Mouse (Mus musculus) hindlimb bud, embryonic 11.5 days (tissue): ENCODE measurements around the gene 3110082I17Rik.

Experiments
- DNase-seq: peaks from one replicate; pipeline ENCODE4 v3.0.0-alpha.2; 2012; ENCODE audit warnings: low read depth, low spot score; ENCODE audit errors: extremely low spot score

The 3110082I17Rik gene

GRCm38 (mm10) chr5:139330766-139331165, 129.6 kb downstream of the 3110082I17Rik start:
- DNase-seq = no peak

- DNase-seq = no peak
Measured at GRCm38 (mm10) chr5:139327634-139328020, 132.7 kb downstream of the 3110082I17Rik start.

- DNase-seq = no peak
Measured at GRCm38 (mm10) chr5:139326986-139327633, 133.2 kb downstream of the 3110082I17Rik start.

GRCm38 (mm10) chr5:139326111-139326696, 134.1 kb downstream of the 3110082I17Rik start:
- DNase-seq = no peak

GRCm38 (mm10) chr5:139325395-139325966, 134.8 kb downstream of the 3110082I17Rik start, which contains the start of gene Adap1:
Gene Adap1, minus strand, starts transcription at chr5:139325622.
- no peak for DNase-seq

- no peak for DNase-seq
Measured at GRCm38 (mm10) chr5:139324691-139325394, 135.5 kb downstream of the 3110082I17Rik start.

- no peak for DNase-seq
Measured at GRCm38 (mm10) chr5:139324045-139324491, 136.3 kb downstream of the 3110082I17Rik start.

- no peak for DNase-seq
Measured at GRCm38 (mm10) chr5:139323260-139323924, 136.9 kb downstream of the 3110082I17Rik start.

- DNase-seq = no peak
Measured at GRCm38 (mm10) chr5:139321331-139321730, 139.0 kb downstream of the 3110082I17Rik start.

GRCm38 (mm10) chr5:139320424-139320823, 139.9 kb downstream of the 3110082I17Rik start:
- DNase-seq = no peak

GRCm38 (mm10) chr5:139317751-139318504, 142.4 kb downstream of the 3110082I17Rik start:
- DNase-seq = no peak

GRCm38 (mm10) chr5:139316982-139317675, 143.2 kb downstream of the 3110082I17Rik start:
- no peak for DNase-seq

- no peak for DNase-seq
Measured at GRCm38 (mm10) chr5:139314941-139315642, 145.2 kb downstream of the 3110082I17Rik start.

- no peak for DNase-seq
Measured at GRCm38 (mm10) chr5:139313536-139313935, 146.8 kb downstream of the 3110082I17Rik start.

- DNase-seq = no peak
Measured at GRCm38 (mm10) chr5:139311822-139312221, 148.5 kb downstream of the 3110082I17Rik start.

- DNase-seq = no peak
Measured at GRCm38 (mm10) chr5:139310477-139310876, 149.8 kb downstream of the 3110082I17Rik start.

- DNase-seq = no peak
Measured at GRCm38 (mm10) chr5:139309946-139310345, 150.4 kb downstream of the 3110082I17Rik start.
